Mouse (Mus musculus) G1E (cell line): ENCODE measurements around the gene Zfp593. TPM values are rescaled to one million over a fixed set of nuclear protein-coding genes. Genes with fewer than 3 reads are reported as not detected.

Source experiments
- ATAC-seq: 2 replicates; pipeline ENCODE4 v1.8.0; 2016; ENCODE audit warnings: mild to moderate bottlenecking; ENCODE audit not compliant: insufficient number of reproducible peaks, poor library complexity, low FRiP score, severe bottlenecking; ENCODE audit errors: extremely low read depth
- DNase-seq: peaks from one replicate; pipeline ENCODE4 v3.0.0; 2012; ENCODE audit warnings: low spot score
- H3K27me3 ChIP-seq: 2 replicates; pipeline ENCODE4 v1.6.1; 2012; ENCODE audit warnings: mild to moderate bottlenecking, low read length, inconsistent platforms; ENCODE audit not compliant: insufficient read depth
- H3K36me3 ChIP-seq: replicated peaks from 2 replicates; pipeline ENCODE3; 2012; ENCODE audit warnings: mild to moderate bottlenecking, inconsistent platforms
- H3K4me1 ChIP-seq: 2 replicates; pipeline ENCODE4 v1.6.1; 2012; ENCODE audit warnings: low read depth, low read length, inconsistent platforms, mixed read lengths; ENCODE audit not compliant: insufficient read depth
- H3K4me3 ChIP-seq: 2 replicates; pipeline ENCODE4 v1.5.1; 2012; ENCODE audit warnings: low read depth, mild to moderate bottlenecking, inconsistent platforms, low read length, moderate library complexity, mixed read lengths
- H3K9me3 ChIP-seq: replicated peaks from 2 replicates; pipeline ENCODE4 v1.6.1; 2012; ENCODE audit warnings: inconsistent platforms
- CTCF ChIP-seq: IDR thresholded peaks from 2 replicates; pipeline ENCODE4 v1.5.1; 2012; ENCODE audit warnings: low read depth, low read length, inconsistent platforms, mixed read lengths
- GATA1 ChIP-seq: IDR thresholded peaks from 2 replicates; pipeline ENCODE4 v1.6.1; 2012; ENCODE audit warnings: borderline replicate concordance, low read length, inconsistent platforms, mixed read lengths
- GATA2 ChIP-seq: IDR thresholded peaks from 2 replicates; pipeline ENCODE4 v1.6.1; 2012; ENCODE audit warnings: low read depth, low read length, inconsistent platforms, borderline replicate concordance
- POLR2AphosphoS5 ChIP-seq: IDR thresholded peaks from 2 replicates; pipeline ENCODE4 v1.6.1; 2012; ENCODE audit warnings: low read depth, low read length, inconsistent platforms; ENCODE audit not compliant: insufficient replicate concordance
- TAL1 ChIP-seq: conservative IDR thresholded peaks from 2 replicates; pipeline ENCODE4 v1.6.1; 2012; ENCODE audit warnings: low read depth, low read length, inconsistent platforms, mixed read lengths
- polyA plus RNA-seq: library from polyadenylated mRNA; stranded (reverse); fragments of >175 nt; gene quantifications from 2 replicates; pipeline ENCODE4 v1.2.3, GENCODE M21; 2012
- total RNA-seq, 2 experiments: library from RNA; stranded (forward) in 1 of 2; stranded (reverse) in 1 of 2; fragments of 200-1000 nt in 1 of 2; fragments of >200 nt in 1 of 2; fragmentation: Nextera tagmentation in 1 of 2; gene quantifications; 2 replicates each; pipeline ENCODE4 v1.2.3; 2014 to 2017

Gene Zfp593
- total and polyA plus RNA-seq, 3 experiments = 9.8 to 41.8 (median 10.2) TPM

DNA sequence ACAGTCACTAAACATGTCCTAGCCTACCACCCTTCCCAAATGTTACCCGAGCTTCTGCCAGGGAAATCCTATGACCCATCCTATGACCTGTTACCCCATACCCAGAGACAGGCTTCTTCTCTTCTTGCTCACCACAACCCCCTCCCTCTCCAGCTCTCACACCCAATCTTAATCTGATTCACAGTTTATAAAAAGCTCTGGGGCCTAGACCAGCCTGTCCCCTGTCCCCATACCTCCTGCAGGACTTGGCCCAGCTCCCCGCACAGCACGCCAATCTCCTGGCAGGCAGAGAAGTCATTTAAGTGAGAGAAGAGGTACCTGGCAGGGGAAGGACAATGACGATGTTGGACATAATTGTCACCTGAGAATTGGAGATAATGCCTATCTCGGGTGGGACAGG lies 10.5 kb downstream of the Zfp593 start:
- no peak for DNase-seq
- Histone ChIP-seq H3K27me3 (peaks cover 76% of the 10 kb centered on the region), H3K36me3 (no peaks in the 10 kb centered on the region), H3K9me3 (no peaks in the 10 kb centered on the region), H3K4me1 (peaks cover 20% of the 10 kb centered on the region), H3K4me3 (no peak overlapping the region)
- no peak for TF ChIP-seq GATA2
- no peak for ATAC-seq

DNA sequence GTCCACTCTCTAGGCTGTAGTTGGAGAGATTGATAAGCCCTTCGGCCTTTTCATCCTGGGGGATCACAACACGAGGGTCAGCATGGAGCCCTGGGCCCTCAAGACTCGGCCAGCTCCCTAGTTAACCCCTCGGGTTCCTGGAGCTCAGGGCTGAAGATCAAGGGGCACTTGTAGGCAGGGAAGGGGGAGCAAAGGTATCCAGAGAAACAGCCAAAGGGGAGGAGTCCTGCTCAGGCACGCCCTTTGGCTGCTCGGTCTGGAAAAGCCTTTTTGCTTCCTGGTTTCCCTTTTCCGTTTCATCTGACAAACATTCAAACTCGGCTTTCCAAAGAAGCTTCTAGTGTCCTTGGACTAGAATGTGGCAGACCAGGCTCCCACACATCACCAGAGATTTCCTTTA lies 15.0 kb downstream of the Zfp593 start:
- TF ChIP-seq POLR2AphosphoS5 (no peak), CTCF (no peak), GATA2 (no peak), GATA1 (no peak), TAL1 (no peak)

DNA sequence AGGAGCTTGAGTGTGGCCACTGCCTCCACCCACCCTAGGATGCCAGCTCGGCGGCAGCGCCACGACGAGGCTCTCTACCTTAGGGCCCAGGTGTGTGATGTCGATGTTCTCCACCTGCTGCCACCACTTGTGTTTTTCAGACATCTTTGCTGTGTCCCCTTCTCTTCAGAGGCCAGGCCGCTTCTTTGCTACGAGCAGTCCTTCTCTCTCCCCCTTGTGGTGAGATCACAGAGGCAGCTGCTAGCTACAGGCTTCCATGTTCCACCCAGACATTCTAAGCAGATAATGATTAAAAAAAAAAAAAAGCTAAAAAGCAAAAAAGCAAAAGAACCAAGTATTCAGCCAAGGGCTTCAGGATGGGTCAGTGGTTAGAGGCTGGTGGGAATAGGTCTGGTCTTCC lies 18.2 kb downstream of the Zfp593 start, which contains the start of gene Catsper4:
Gene Catsper4, minus strand, starts transcription at position 190 of the 400 bp plus-strand sequence.
- ATAC-seq = no peak
- Histone ChIP-seq H3K9me3 (no peaks in the 10 kb centered on the region), H3K36me3 (no peaks in the 10 kb centered on the region), H3K4me3 (no peak within 1 kb of the TSS), H3K27me3 (peaks cover 42% of the 10 kb centered on the region), H3K4me1 (peaks cover 47% of the 10 kb centered on the region)
- no peak for DNase-seq
- no peak for TF ChIP-seq GATA2
- no peak for TF ChIP-seq POLR2AphosphoS5
- no peak for TF ChIP-seq GATA1
- no peak for TF ChIP-seq TAL1
- TF ChIP-seq CTCF = no peak

More for the DNA sequence above, 15.0 kb downstream of the Zfp593 start:
- peaks cover 18% of the 10 kb centered on the region for H3K4me1 ChIP-seq
- H3K36me3 ChIP-seq = no peaks in the 10 kb centered on the region
- no peak for ATAC-seq
- H3K4me3 ChIP-seq = no peak overlapping the region
- no peak for DNase-seq
- peaks cover 72% of the 10 kb centered on the region for H3K27me3 ChIP-seq
- no peaks in the 10 kb centered on the region for H3K9me3 ChIP-seq

DNA sequence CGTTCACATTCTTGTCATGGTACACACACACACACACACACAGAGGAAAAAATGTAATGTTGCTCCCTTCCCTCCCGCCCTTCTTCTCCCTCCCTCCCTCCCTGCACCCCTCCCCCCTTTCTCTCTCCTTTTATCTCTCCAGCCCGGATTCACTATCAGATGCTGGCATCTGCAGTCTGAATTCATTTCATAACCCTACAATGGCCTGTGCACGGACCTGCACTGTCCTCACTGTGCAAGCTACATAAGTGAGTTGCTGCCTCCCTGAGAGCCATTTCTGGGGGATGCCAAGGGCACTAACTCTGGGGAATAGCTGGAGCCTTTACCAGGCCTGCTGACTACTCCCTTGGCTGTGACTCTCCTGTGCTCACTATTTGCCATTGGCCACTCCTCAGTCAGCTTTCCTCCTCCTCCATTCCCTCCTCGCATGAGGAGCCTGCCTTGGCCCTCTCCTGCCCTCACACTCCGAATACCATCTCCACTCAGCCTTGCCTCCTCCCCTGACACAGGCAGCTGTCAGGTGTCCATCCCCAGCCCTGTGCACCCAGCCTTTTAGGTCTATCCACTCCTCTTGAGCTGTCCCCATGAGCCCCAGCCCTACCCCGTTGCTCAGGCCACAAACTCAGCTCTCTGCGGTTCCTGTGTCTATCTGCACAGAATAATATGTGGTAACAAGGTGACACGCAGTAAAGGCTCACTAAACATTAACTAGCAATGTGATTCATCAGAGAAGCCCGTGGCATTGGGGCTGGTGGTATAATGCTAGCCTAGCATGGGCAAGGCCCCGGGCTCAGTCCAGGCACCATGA lies 22.4 kb downstream of the Zfp593 start:
- ATAC-seq = peak; percentile 73
- no peaks in the 10 kb centered on the region for H3K9me3 ChIP-seq
- peaks cover 13% of the 10 kb centered on the region for H3K27me3 ChIP-seq
- TF ChIP-seq GATA1 = no peak
- no peak for TF ChIP-seq CTCF
- peak; percentile 56 for TF ChIP-seq TAL1
- H3K36me3 ChIP-seq = no peaks in the 10 kb centered on the region
- peak overlapping the region; percentile 54; the same call in 1 of the 2 replicates for H3K4me3 ChIP-seq
- H3K4me1 ChIP-seq = peaks cover 65% of the 10 kb centered on the region
- DNase-seq = peak; percentile 35

DNA sequence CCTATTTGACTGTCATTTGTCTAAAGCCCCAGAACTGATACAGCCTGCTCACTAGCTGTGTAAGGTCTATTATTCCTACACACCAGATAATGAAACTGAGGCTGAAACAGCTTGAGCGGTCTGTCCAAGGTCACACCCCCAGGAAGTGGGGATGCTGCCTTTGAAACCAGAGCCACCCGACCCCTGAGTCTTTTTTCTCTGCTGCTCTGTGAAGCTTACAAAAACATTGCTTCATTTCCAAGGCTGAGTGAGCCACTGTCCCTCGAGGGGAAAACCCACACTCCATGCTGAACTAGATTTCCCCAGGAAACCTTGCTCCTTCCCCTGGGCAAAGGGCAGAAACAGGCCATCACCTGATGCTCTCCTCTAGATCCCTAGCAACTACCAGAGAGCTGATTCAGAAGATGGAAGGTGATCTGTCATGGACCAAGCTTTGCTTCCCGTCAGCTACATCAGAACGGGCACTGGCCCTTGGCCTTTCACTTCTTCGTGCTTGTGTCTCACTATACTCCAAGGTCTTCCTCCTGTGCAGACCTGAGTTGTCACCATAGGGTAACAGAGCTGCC lies 38.8 kb downstream of the Zfp593 start:
- DNase-seq = no peak
- no peaks in the 10 kb centered on the region; the same call in 1 of the 2 replicates for H3K9me3 ChIP-seq
- H3K27me3 ChIP-seq = peaks cover 56% of the 10 kb centered on the region
- H3K4me3 ChIP-seq = no peak overlapping the region
- ATAC-seq = no peak
- H3K4me1 ChIP-seq = peaks cover 2% of the 10 kb centered on the region; the same call in 1 of the 2 replicates
- no peaks in the 10 kb centered on the region for H3K36me3 ChIP-seq
- TF ChIP-seq POLR2AphosphoS5 (no peak), GATA2 (no peak), GATA1 (no peak), CTCF (no peak), TAL1 (no peak)

DNA sequence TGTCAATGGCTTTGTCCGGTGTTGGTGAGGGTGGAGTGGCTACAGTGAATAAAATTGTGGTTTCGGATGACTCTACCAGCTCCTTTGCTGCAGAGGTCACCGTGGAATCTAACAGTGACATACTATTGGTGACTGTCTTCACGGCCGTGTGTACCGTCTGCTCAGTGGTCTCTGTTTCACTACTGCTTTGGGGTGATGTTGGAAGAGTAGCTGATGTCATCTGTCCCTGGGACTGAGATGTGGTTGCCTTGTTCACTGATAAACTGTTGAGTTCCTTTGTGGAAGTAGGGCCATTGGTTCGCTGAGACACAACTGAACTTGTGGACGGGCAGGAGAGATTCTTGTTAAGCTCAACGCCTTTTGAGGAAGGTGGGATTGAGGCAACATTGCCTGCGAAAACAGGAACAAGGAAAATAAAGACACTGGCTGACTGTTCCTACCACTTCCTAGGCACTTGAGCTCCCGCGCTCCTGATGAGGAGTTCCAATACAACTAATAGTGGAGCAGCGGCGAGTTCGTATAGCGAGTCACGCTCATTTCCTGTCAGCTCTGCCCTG lies 42.0 kb downstream of the Zfp593 start:
- ATAC-seq = no peak
- no peaks in the 10 kb centered on the region for H3K36me3 ChIP-seq
- no peaks in the 10 kb centered on the region for H3K9me3 ChIP-seq
- peaks cover 46% of the 10 kb centered on the region for H3K27me3 ChIP-seq
- no peak for DNase-seq
- TF ChIP-seq GATA2 = no peak
- TF ChIP-seq CTCF = no peak
- TF ChIP-seq POLR2AphosphoS5 = no peak
- no peak overlapping the region for H3K4me3 ChIP-seq
- peaks cover 2% of the 10 kb centered on the region; the same call in 1 of the 2 replicates for H3K4me1 ChIP-seq

DNA sequence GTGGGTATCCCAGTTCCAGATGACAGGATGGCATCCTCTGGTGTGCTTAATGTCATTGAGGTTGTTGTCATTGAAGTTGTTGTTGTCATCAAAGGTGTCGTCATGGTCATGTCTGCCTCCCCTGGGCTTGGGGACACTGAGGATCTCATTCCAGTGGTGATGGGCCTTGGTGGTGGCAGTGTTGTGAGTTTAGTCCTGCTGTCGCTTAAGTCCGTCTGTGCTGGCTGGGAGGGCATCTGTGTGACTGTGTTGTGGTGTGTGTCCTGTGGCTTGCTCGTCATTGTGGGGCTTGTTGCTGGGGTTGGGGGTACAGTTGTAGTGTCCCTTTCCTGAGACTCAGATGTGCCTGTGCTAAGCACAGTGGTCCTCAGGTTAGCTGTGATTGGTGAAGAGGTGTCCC lies 42.5 kb downstream of the Zfp593 start, which contains the start of gene Gm7534:
Gene Gm7534, minus strand, starts transcription at position 101 of the 400 bp plus-strand sequence.
- DNase-seq = no peak
- peaks cover 2% of the 10 kb centered on the region; the same call in 1 of the 2 replicates for H3K4me1 ChIP-seq
- no peak for ATAC-seq
- no peaks in the 10 kb centered on the region for H3K36me3 ChIP-seq
- H3K4me3 ChIP-seq = no peak within 1 kb of the TSS
- no peaks in the 10 kb centered on the region for H3K9me3 ChIP-seq
- peaks cover 42% of the 10 kb centered on the region for H3K27me3 ChIP-seq
- TF ChIP-seq CTCF (no peak), GATA2 (no peak), GATA1 (no peak), TAL1 (no peak), POLR2AphosphoS5 (no peak)
